Mouse (Mus musculus) common myeloid progenitor, adult 5-6 weeks (primary cell): ENCODE data around the gene Cdk4. TPM values are rescaled to one million over a fixed set of nuclear protein-coding genes. Genes with fewer than 3 reads are reported as not detected.
"Not testable (repeated sequence)": the region's sequence is repeated elsewhere in the genome, so short reads cannot be mapped to it uniquely, and the experiment has no call there.

Source experiments
- ATAC-seq: replicated peaks from 2 replicates; pipeline ENCODE4 v1.8.0; 2016; ENCODE audit warnings: low read depth, mild to moderate bottlenecking, moderate TSS enrichment, inconsistent platforms; ENCODE audit not compliant: poor library complexity, severe bottlenecking
- total RNA-seq: library from RNA; stranded (forward); fragments of 200-1000, 187-1606 nt; gene quantifications from 2 replicates; pipeline ENCODE4 v1.2.3, GENCODE M21; 2017

Cdk4 gene
- total RNA-seq, 1 experiment from 2014 or later = 723 TPM

DNA sequence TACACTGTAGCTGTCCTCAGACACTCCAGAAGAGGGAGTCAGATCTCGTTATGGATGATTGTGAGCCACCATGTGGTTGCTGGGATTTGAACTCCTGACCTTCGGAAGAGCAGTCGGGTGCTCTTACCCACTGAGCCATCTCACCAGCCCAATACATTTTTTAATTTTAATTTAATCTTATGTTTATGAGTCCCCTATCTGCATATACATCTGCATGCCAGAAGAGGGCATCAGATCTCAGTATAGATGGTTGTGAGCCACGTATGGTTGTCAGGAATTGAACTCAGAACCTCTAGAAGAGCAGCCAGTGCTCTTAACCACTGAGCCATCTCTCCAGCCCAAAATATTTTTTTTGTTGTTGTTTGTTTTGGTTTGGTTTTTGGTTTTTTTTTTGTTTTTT, 8.9 kb downstream of the Cdk4 start:
- not testable (repeated sequence) for ATAC-seq

DNA sequence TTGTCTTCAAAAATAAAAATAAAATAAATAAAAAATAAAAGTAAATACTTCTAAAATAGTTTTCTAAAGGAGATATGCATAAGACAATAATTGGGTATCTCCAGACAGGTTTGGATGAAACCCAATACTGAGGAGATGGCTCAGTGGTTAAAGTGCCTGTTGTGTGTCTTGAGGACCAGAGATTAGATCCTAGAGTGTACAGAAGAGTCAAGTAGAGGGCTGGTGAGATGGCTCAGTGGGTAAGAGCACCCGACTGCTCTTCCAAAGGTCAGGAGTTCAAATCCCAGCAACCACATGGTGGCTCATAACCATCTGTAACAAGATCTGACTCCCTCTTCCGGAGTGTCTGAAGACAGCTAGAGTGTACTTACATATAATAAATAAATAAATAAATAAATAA, 9.6 kb downstream of the Cdk4 start:
- not testable (repeated sequence) for ATAC-seq

DNA sequence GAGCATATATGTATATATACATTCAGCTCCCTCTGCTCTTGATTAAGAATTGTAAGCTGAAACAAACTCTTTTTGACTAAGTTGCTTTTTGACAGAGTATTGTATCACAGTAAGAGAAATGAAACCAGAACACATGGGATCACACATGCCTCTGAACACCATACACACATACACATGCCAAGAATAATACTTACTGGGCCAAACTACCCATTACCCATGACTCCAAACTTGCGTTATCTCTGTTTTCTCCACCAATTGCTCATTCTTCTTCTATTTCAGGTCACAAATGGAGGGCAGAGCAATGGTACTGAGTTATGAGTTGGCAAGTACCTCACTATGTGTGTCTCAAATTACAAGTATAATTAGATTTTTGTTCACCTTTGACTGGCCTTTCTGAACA, 10.6 kb downstream of the Cdk4 start:
- no peak for ATAC-seq

DNA sequence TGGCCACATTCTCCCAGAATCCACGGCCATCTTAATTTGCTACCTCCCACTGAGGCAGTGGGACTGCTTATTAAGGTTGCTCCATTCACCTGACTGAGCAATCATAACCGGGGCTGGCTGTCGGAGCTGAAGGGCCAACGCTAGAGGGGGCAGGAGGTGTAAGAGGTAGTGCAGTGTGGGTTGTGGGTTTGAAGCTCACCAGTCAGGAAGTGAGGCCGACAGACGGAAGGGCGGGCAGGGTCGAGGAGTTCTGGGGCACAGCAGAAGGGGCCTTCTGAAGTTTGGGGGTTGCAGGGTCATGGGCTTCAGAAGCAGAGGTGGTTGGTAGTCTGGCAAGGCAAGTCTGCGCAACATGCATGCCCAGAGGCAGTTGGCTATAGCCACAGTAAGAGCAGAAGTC, 11.7 kb downstream of the Cdk4 start, which contains the start of gene Agap2:
Agap2 (plus strand) TSS at position 205 of the 400 bp plus-strand sequence.
- peak; percentile 80 for ATAC-seq

DNA sequence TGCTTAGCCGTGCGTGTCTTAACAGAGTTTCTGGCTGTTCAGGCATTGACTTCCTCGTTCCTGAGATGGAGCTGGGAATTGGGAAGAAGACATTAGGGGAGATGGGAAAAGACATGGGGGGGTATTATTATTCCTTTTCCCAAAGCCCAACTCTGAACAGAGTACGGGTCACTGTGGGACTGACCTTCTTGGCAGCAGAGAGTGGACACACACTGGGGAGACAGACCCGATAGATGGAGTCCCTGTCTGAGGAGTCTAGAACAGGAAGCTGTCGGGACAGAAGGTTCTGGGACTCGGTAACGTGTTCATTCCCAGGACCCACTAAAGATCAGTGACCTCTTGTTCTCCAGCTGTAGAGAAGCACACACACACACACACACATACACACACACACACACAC, 12.3 kb downstream of the Cdk4 start:
- no peak for ATAC-seq

DNA sequence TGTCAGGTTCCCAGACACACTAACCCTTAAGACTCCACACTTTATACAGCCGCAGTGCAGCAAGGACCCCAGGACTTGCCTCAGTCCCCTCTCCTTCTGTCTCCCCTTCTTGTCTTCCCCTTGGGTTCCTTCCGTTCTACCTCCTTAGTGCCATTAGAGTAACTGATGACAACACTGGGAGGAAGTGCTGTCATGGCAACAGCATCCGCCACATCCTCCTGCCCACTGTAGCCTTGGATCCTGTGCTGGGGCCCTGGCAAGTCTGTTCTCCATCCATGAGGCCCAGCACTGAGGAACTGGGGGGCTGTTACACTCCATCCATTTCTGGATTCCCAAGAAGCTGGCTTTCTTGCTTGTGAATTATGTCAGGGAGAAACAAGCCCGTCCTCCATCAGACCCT, 12.7 kb downstream of the Cdk4 start:
- ATAC-seq = peak; percentile 76

DNA sequence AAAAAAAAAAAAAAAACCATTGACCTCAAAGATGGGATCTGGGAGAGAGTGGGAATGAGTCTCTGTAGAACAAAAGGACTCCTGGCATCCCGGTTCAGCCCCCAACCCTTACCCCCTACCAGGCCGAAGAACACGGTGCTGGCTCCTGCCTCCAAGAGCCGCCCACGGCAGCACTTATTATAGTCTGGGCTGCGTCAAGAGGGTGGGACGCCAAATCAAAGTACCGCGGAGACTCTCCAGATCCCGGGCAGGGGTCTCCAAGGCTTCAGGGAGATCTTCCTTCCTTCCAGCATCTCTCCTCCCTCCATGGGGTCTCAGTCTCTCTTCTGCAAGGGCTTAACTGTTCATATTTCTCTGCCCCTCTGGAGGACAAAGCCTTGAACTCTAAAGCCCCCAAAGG, 14.2 kb downstream of the Cdk4 start:
- no peak for ATAC-seq

DNA sequence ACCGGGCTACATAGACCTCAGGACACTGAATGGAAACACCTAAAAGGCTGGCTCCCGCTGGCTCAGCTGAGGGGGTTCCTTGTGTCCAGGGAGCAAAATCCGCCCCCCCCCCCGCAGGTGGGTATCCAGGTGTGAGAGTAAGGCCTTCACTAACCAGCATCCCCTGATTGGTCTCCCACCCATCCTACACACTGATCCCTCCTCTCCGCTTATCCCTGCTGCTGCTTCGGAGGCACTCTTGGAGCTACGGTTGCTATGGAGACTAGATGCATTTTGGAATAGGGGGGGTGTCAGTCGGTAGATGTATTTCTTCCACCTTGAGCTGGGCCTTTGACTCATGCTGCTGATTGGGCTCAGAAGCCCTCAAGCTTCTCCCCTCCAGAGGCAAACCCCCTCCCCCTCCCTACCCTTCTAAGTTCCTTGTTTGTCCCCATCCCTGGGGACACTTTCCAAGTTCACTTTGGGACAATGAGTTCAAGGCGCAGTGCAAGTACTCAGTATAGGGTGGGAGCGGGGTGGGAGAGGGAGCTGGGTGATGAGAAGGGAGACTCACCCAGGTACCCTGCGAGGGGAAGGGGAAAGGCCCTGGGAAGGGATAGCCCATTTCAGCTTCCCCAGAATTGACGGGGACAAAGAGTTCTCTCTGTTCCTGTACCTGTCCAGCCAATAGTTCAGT, 14.8 kb downstream of the Cdk4 start:
- no peak for ATAC-seq

DNA sequence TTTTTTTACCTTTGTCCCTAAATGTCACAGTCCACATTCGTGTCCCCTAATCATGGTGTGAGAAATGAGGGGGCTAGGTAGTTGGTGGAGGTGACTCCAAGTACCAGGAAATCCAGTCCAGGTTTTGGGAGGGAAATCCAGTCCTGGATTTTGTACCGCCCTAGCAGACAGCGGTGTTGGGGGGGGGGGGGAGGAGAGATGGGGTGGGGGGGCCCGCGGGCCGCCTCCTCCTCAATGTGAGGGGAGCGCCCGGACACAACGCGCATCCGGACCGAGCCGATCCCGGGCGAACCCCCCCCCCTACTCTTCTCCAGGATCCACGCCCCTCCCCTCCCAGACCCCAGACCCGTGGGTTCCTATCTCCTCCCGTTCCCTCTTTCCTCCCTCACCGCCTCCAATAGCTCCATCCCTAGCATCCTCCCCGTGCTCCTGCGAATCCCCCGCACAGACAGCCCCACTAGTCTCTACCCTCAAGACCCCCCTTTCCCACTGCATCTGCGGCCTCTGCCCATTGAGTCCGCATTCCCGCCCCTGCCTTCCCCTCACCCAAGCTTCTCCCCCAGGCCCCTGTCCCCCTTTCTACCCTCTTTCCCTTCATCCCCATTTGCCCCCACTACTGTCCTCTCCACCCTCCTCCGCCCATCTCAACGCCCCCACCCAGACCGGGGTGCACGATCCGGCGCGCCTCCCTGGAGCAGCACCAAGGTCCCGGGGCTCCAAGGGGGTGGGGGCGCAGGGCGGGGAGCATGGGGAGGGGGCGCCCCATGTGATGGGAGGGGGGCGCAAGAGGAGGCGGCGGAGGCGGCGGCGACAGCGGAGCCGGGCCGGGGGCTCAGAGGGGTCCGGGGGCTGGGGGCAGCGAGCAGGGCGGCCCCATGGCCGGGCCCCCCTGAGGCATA, 15.6 kb downstream of the Cdk4 start:
- no peak for ATAC-seq

DNA sequence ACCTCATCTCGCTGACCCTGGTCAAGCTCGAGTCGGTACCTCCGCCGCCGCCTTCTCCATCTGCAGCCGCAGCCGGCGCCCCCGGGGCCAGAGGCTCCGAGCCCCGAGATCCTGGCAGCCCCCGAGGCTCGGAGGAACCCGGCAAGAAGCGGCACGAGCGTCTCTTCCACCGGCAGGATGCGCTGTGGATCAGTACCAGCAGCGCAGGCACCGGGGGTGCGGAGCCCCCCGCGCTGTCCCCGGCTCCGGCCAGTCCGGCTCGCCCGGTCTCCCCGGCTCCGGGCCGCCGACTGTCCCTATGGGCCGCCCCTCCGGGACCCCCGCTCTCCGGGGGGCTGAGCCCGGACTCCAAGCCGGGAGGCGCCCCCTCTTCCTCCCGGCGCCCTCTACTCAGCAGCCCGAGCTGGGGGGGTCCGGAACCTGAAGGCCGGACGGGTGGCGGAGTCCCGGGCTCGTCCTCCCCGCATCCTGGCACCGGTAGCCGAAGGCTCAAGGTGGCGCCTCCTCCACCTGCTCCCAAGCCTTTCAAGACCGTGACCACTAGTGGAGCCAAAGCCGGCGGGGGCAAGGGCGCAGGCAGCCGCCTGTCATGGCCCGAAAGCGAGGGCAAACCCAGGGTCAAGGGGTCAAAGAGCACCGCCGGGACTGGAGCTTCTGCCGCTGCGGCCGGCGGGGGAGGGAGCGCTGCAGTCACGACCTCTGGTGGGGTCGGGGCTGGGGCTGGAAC, 16.5 kb downstream of the Cdk4 start:
- no peak for ATAC-seq

DNA sequence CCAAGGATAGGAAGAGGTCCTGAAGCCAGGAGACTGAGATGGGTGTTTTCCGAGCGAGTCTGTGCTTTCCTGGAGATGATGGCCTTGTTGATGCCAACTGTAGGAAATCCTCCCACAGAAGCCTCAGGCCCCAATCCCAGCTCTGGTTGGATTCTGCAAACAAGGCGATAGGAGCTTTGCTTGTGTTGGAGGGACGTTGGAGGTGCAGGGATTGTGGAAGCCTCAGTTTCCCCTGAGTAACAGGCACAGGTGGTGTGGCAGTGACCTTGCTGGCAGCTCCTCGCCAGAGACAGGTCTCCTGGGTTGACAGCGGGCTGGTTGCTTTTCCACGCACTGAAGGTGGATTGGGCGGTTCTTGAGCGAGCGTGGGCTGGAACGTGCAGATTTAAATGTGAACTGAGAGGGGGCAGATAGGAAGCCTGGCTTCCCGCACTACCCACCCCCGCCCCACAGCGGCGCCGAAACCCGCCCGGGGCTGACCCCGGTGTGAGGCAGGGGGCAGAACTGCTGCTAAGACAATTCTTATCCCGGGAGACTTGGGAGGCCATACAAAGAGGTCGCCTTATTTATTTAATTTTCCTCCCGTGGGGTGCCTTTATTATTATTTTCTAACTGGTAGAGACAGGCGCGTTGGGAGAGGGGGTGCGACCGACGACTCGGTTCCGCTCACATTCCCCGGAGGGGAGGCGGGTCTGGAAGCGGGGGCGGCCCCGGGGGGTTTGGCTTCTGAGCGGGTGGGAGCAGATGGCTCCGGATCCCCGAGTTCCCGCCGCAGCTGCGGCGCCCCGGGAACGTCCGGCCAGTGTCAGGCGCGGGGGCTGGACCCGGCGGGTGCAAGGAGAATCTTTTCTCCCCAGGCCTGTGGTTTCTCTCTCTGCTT, 17.8 kb downstream of the Cdk4 start:
- ATAC-seq = no peak

DNA sequence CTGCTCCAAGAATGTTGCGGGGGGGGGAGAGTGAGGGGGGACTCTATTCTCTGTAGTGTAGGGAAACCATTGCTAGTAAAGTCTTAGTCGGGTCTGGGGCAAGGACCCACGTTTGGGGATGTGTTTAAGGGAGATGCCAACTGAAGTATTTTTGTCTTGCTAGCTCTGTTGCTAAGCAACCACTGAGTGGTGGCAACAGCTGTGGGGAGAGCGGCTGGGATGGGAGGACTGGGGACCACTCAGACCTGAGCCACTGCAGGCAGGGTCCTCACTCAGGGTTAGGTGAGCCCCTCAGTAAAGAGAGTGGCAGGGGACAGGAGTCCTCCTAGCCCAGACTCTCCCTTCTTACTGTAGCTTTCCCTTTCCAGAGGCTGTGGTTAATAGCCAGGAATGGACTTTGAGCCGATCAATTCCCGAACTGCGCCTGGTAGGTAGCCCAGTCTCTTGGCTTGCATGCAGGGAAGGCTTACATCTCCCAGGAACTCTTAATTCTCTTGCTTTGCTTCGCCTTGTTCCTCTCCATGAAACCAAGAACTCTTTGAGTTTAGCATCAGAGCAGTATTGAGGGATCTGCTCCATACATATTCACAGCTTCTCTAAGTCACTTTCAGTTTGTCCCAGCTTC, 18.8 kb downstream of the Cdk4 start:
- ATAC-seq = no peak

DNA sequence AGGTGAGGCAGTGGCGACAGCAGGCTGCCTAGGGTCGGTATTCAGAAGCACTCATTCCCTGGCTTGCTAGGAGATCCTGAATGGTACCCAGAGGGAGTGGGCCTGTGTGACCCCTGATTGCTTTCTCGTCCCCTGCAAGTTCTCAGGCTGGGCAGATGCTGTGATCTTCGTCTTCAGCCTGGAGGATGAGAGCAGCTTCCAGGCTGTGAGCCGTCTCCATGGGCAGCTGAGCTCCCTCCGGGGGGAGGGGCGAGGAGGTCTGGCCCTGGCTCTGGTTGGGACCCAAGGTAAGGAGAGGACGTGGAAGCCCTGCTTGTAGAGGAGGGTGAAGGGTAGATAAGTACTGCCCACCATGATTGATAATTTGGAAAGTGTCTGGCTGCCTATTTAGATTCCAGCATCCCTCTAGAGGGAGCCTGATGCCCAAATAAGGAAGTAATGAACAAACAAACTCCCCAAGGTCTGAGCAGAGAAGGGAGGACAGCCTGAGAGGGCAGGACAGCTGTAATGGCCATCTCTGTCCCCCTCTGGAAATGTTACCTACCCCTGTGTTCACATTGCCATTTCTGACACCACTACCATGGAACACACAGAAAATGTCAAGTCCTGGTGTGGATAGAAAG, 20.1 kb downstream of the Cdk4 start:
- no peak for ATAC-seq

DNA sequence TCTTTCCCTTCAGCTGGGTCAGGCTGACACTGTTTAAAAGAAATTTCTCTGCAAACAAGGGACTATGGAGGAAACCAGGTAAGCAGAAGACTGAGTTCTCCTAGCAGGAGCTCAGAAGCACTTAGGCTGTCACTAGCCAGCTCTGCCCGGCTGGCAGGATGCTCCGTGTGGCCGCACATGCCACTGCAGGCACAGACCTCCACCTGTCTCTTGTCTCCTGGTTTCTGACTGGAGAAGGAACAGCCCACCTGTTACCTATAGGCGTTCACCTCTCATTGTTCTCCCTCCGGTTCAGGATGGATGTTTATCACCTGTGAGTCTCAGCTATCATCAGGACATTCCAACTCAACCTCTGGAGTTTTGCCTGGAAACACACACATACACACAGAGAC, 20.6 kb downstream of the Cdk4 start:
- ATAC-seq = no peak

DNA sequence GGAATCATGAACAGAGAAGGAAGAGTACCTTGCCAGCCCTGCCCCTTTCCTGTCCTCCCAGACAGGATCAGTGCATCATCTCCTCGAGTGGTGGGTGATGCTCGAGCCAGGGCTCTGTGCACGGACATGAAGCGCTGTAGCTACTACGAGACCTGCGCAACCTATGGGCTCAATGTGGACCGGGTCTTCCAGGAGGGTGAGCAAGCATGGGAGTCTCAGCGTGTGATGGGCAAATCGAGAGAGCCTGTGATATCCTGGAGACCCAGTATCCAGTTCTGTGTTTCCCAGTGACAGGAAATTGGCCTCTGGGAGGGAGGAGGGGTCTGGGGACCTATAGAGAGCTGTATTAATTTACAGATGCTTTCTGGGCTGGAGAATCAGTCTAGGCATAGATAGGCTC, 21.7 kb downstream of the Cdk4 start:
- no peak for ATAC-seq

DNA sequence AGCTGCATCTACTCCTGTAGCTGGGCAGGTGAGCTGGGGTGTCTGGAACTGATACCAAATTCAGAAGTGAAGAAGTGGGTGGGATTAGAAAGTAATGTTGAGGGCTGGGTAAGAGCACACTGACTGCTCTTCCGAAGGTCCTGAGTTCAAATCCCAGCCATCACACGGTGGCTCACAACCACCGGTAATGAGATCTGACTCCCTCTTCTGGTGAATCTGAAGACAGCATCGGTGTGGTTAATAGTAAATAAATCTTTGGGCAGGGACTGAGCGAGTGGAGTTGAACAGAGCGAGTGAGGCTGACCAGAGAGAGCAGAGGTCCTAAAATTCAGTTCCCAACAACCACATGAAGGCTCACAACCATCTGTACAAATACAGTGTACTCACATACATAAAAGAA, 22.3 kb downstream of the Cdk4 start:
- ATAC-seq = no peak

DNA sequence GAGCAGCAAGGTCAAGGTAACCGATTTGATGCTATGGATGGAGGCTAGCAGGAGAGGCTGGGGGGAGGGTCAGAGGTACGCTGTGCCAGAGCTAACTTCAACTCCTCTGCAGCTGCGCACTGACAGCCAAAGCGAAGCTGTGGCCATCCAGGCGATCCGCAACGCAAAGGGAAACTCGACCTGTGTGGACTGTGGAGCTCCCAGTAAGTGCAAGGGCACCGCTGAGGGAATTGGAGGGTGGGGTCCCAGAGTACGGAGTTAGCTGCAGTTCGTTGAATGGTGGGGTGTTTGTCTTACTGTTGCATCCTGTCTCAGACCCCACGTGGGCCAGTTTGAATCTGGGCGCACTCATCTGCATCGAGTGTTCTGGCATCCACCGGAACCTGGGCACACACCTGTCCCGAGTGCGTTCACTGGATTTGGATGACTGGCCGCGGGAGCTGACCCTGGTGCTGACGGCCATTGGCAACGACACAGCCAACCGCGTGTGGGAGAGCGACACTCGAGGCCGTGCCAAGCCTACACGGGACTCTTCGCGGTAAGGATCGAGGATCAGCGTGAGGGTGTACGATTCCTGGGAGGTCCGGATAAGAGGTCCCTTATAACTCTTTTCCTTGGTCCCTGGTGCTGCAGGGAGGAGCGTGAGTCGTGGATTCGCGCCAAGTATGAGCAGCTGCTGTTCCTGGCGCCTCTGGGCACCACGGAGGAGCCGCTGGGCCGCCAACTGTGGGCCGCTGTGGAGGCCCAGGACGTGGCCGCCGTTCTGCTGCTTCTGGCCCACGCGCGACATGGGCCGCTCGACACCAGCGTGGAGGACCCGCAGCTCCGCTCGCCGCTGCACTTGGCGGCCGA, 27.5 kb downstream of the Cdk4 start:
- no peak for ATAC-seq
